Mouse (Mus musculus): ENCODE results near the gene Rhov. TPM values are rescaled to one million over a fixed set of nuclear protein-coding genes. Genes with fewer than 3 reads are reported as not detected.
A peak's percentile ranks its signal among the peaks of the same experiment; 100 is the strongest.

Gene Rhov
- 6.2 and 6.5 TPM in 2 replicates for polyA plus RNA-seq (2012; rRNA removed)

- peak; percentile 42 to 78 for DNase-seq (ENCODE audit: extremely low spot score in 1 of 2, low spot score in 1 of 2)
These were observed at the start of gene Rhov for GRCm38 (mm10) chr2:119270643-119271331. Gene Rhov (minus strand): TSS chr2:119271272.

GRCm38 (mm10) chr2:119320571-119320970 lies 49.5 kb upstream of the Rhov start:
- no peak for DNase-seq (ENCODE audit: extremely low spot score in 1 of 2, low spot score in 1 of 2)

- DNase-seq (ENCODE audit: extremely low spot score in 1 of 2, low spot score in 1 of 2): no peak
These were observed 47.1 kb upstream of the Rhov start for GRCm38 (mm10) chr2:119318043-119318710.

GRCm38 (mm10) chr2:119314742-119315310 lies 43.8 kb upstream of the Rhov start:
- no peak for DNase-seq (ENCODE audit: extremely low spot score in 1 of 2, low spot score in 1 of 2)

GRCm38 (mm10) chr2:119313780-119314479 lies 42.9 kb upstream of the Rhov start:
- DNase-seq (ENCODE audit: extremely low spot score in 1 of 2, low spot score in 1 of 2): no peak

GRCm38 (mm10) chr2:119312380-119312958 lies 41.4 kb upstream of the Rhov start:
- no peak for DNase-seq (ENCODE audit: extremely low spot score in 1 of 2, low spot score in 1 of 2)

GRCm38 (mm10) chr2:119311544-119311943 lies 40.5 kb upstream of the Rhov start:
- DNase-seq (ENCODE audit: extremely low spot score in 1 of 2, low spot score in 1 of 2): no peak

GRCm38 (mm10) chr2:119304798-119305208 lies 33.7 kb upstream of the Rhov start:
- no peak for DNase-seq (ENCODE audit: extremely low spot score in 1 of 2, low spot score in 1 of 2)

GRCm38 (mm10) chr2:119304391-119304790 lies 33.3 kb upstream of the Rhov start:
- no peak for DNase-seq (ENCODE audit: extremely low spot score in 1 of 2, low spot score in 1 of 2)

- DNase-seq (ENCODE audit: extremely low spot score in 1 of 2, low spot score in 1 of 2): no peak
These were observed 31.8 kb upstream of the Rhov start for GRCm38 (mm10) chr2:119302876-119303275.

- no peak for DNase-seq (ENCODE audit: extremely low spot score in 1 of 2, low spot score in 1 of 2)
These were observed 29.9 kb upstream of the Rhov start for GRCm38 (mm10) chr2:119300819-119301493.

- peak in 1 of 2 experiments; percentile 48 for DNase-seq (ENCODE audit: extremely low spot score in 1 of 2, low spot score in 1 of 2)
These were observed 29.1 kb upstream of the Rhov start for GRCm38 (mm10) chr2:119299981-119300818.

GRCm38 (mm10) chr2:119298839-119299238 lies 27.8 kb upstream of the Rhov start:
- no peak for DNase-seq (ENCODE audit: extremely low spot score in 1 of 2, low spot score in 1 of 2)

- peak in 1 of 2 experiments; percentile 69 for DNase-seq (ENCODE audit: extremely low spot score in 1 of 2, low spot score in 1 of 2)
These were observed 27.3 kb upstream of the Rhov start for GRCm38 (mm10) chr2:119298330-119298729.

- DNase-seq (ENCODE audit: extremely low spot score in 1 of 2, low spot score in 1 of 2): no peak
These were observed 26.4 kb upstream of the Rhov start for GRCm38 (mm10) chr2:119297506-119297905.

GRCm38 (mm10) chr2:119296756-119297155 lies 25.7 kb upstream of the Rhov start:
- no peak for DNase-seq (ENCODE audit: extremely low spot score in 1 of 2, low spot score in 1 of 2)

- DNase-seq (ENCODE audit: extremely low spot score in 1 of 2, low spot score in 1 of 2): no peak
These were observed 23.3 kb upstream of the Rhov start for GRCm38 (mm10) chr2:119294411-119294810.

GRCm38 (mm10) chr2:119293776-119294390 lies 22.8 kb upstream of the Rhov start:
- no peak for DNase-seq (ENCODE audit: extremely low spot score in 1 of 2, low spot score in 1 of 2)

GRCm38 (mm10) chr2:119293311-119293710 lies 22.2 kb upstream of the Rhov start:
- DNase-seq (ENCODE audit: extremely low spot score in 1 of 2, low spot score in 1 of 2): no peak
